Mouse (Mus musculus): ENCODE measurements around the gene Mnt.

DNA sequence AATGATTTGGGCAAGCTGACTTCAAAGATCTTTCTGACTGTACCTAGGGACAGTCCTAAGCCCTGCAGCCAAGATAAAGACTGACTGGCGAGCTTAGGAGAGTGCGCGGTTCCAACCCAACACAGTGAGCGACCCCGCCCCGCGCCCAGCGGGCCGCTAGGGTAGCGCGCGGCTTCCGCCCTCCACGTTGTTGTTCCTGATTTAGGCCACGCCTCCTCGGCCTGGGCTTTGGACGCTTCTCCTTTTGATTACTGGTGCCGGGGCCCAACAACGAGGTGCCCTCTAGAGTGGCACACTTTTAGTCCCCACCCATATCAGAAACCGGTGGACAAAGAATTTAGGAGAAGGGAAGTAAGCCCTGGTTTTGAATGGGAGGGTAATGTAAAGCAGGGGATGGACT is 908 bp upstream of the Mnt start:
- no peak for TF ChIP-seq GATA1 (IDR thresholded peaks at IDR 0.05; ENCODE audit: borderline replicate concordance, low read length)
- TF ChIP-seq FLI1 (IDR thresholded peaks at IDR 0.05; ENCODE audit: low read length), result no peak
